8 mouse cellular contexts compared by ENCODE assay signal in the genomic region with DNA sequence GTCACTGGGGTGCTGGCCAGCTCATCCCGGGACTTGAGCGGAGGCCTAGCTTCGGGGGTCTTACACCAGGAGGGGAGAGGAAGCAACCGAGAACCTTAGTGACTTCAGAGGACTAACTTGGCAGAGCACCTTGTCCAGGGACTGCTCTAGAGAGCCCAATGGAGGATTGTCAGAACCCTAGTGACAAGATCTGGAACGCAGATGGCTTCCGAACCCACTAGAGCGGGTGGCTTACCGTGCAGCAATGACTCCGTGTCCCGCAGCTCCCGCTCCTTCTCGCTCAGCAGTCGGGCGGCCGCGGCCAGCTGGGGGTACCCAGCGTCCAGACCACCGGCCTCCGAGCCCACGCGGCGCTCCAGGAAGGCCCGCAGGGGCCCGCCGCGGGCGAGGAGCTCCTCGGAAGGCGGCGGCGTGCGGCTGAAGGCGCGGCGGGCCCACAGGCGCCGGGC. TPM values are rescaled to one million over a fixed set of nuclear protein-coding genes. Genes with fewer than 3 reads are reported as not detected.
DNase-seq lines count a peak whose midpoint lies in the region; TF ChIP-seq lines count a peak whose summit lies in the region.

No protein-coding gene starts in this region.

- no peaks in the 10 kb centered on the region for H3K27me3 ChIP-seq in hindbrain, embryonic 10.5 days (ENCODE audit: insufficient read depth, poor library complexity, severe bottlenecking)

- H3K79me2 ChIP-seq in macrophage (ENCODE audit: inconsistent target) = peaks cover 41% of the 10 kb centered on the region

- under 1% methylated on average over 37 of the region's 37 CpGs for WGBS in hindbrain, embryonic 10.5 days
- WGBS in macrophage (ENCODE audit: missing documents) = under 1% methylated on average over 37 of the region's 37 CpGs

- peaks cover 35% of the 10 kb centered on the region for H3K36me3 ChIP-seq in hindbrain, embryonic 10.5 days
- peaks cover 23% of the 10 kb centered on the region for H3K36me3 ChIP-seq in macrophage (ENCODE audit: inconsistent target)

- H3K27ac ChIP-seq in gastrocnemius, adult 2 months = peak overlapping the region; percentile 93
- peak overlapping the region; percentile 94 for H3K27ac ChIP-seq in hindbrain, embryonic 10.5 days
- H3K27ac ChIP-seq in macrophage = peak overlapping the region; percentile 25; the same call in 1 of the 2 replicates

- intact Hi-C loops in gastrocnemius, adult 2 months (cut with DNase I) = no loop called here
- intact Hi-C loops in gastrocnemius, postnatal 36 days (cut with DNase I) = loop anchor here (2.0 kb wide), 1 partner anchor 19 kb away; a partner anchor contains a TSS

- H3K4me1 ChIP-seq in hindbrain, embryonic 10.5 days (replicated peaks) = peaks cover 20% of the 10 kb centered on the region

- TF ChIP-seq CTCF in gastrocnemius, adult 2 months (IDR thresholded peaks at IDR 0.05) = no peak

- DNase-seq in gastrocnemius, adult 2 months = no peak
- no peak for DNase-seq in gastrocnemius, postnatal 36 days
- peak; percentile 9 to 16 for DNase-seq in right cerebral cortex, postnatal 36 days (ENCODE audit: low spot score in 2 of 2)
- no peak for DNase-seq in right cerebral cortex, postnatal 25 days
- no peak for DNase-seq in hindbrain, embryonic 10.5 days (ENCODE audit: low spot score)
- DNase-seq in spleen, postnatal 36 days (ENCODE audit: low spot score in 2 of 2) = no peak
- DNase-seq in thymus, postnatal 4 days = no peak

- no peaks in the 10 kb centered on the region for H3K9me3 ChIP-seq in hindbrain, embryonic 10.5 days

- peak overlapping the region; percentile 76 for H3K4me3 ChIP-seq in gastrocnemius, adult 2 months
- peak overlapping the region; percentile 90 for H3K4me3 ChIP-seq in hindbrain, embryonic 10.5 days
- H3K4me3 ChIP-seq in macrophage (ENCODE audit: inconsistent target) = peak overlapping the region; percentile 75

RNA-seq across cellular contexts. Expression of a gene that starts 0.4 kb away (rescaled TPM):
- 1 to 10 TPM; 6.1 to 9.9 TPM for total RNA-seq in gastrocnemius, adult 2 months (2021)
- total RNA-seq in gastrocnemius, postnatal 36 days (2021) = 1 to 10 TPM; 4.0 to 7.0 TPM
- polyA plus RNA-seq in hindbrain, embryonic 10.5 days (2016; fragmentation: Nextera tagmentation; extraction: Ambion mirVana) = 10.5 and 14.2 TPM in 2 replicates
- total RNA-seq in macrophage (2018; cell fraction: chromatin; rRNA removed) = 10 to 100 TPM in 25 of 26 experiments, 1 to 10 TPM in 1; 7.7 to 46.7 (median 22.5) TPM
- 1 to 10 TPM; 2.9 to 8.0 (median 5.0) TPM for total RNA-seq in macrophage (2018; cell fraction: cytosol; rRNA removed)
- 10 to 100 TPM in 20 of 26 experiments, 1 to 10 TPM in 6; 5.9 to 37.1 (median 13.9) TPM for total RNA-seq in macrophage (2018; cell fraction: nucleus; rRNA removed)
- polyA plus RNA-seq in macrophage (2018) = 3.7 to 8.9 TPM (median 7.3 TPM) in 3 replicates

RNA-seq across cellular contexts. Expression of a gene that starts 17.9 kb away (rescaled TPM):
- under 1 TPM; 0.36 to 0.45 TPM for total RNA-seq in gastrocnemius, adult 2 months (2021)
- under 1 TPM; 0.64 to 0.67 TPM for total RNA-seq in gastrocnemius, postnatal 36 days (2021)
- polyA plus RNA-seq in hindbrain, embryonic 10.5 days (2016; fragmentation: Nextera tagmentation; extraction: Ambion mirVana) = 84.4 and 109 TPM in 2 replicates
- 10 to 100 TPM in 3 of 26 experiments, 1 to 10 TPM in 21, under 1 TPM in 2; 0.70 to 12.5 (median 3.3) TPM for total RNA-seq in macrophage (2018; cell fraction: chromatin; rRNA removed)
- total RNA-seq in macrophage (2018; cell fraction: cytosol; rRNA removed) = 1 to 10 TPM in 22 of 26 experiments, under 1 TPM in 4; 0.52 to 4.7 (median 2.2) TPM
- 10 to 100 TPM in 1 of 26 experiments, 1 to 10 TPM in 20, under 1 TPM in 5; 0.78 to 21.6 (median 2.0) TPM for total RNA-seq in macrophage (2018; cell fraction: nucleus; rRNA removed)
- polyA plus RNA-seq in macrophage (2018) = 2.5 to 10.0 TPM (median 6.6 TPM) in 3 replicates

Comparison
In these comparisons a context has a peak if more than half of its experiments do, and no peak if none do; other contexts are left out.
1. DNase-seq: peak in right cerebral cortex, postnatal 36 days (2 of 2); none in gastrocnemius, adult 2 months (single experiment), gastrocnemius, postnatal 36 days (0 of 2), right cerebral cortex, postnatal 25 days (single experiment), hindbrain, embryonic 10.5 days (single experiment), spleen, postnatal 36 days (0 of 2) and thymus, postnatal 4 days (single experiment).
2. H3K27ac ChIP-seq: peak in every context shown above with its lines; median percentile 94 in hindbrain, embryonic 10.5 days; 93 in gastrocnemius, adult 2 months; 25 in macrophage.
3. Peak in every context shown above with its lines, with median percentiles within 50 percentile points of each other: H3K4me3 ChIP-seq.